Mouse (Mus musculus): ENCODE data around the gene Necap2. TPM values are rescaled to one million over a fixed set of nuclear protein-coding genes. Genes with fewer than 3 reads are reported as not detected.

Necap2 gene
- polyA plus RNA-seq, 1 experiment, result 60.3 TPM

GRCm38 (mm10) chr4:141033606-141034549, 44.3 kb downstream of the Necap2 start:
- 39% methylated on average over 27 of the region's 27 CpGs for WGBS

GRCm38 (mm10) chr4:141031733-141032132, 46.4 kb downstream of the Necap2 start:
- Histone ChIP-seq H3K4me1 (ENCODE audit: control insufficient read depth, insufficient read depth, low read length) (peaks cover 3% of the 10 kb centered on the region; the same call in 1 of the 2 replicates), H3K36me3 (ENCODE audit: control insufficient read depth, insufficient read depth, low read length) (peaks cover 2% of the 10 kb centered on the region; the same call in 1 of the 2 replicates), H3K27me3 (replicated peaks; ENCODE audit: control insufficient read depth, insufficient read depth, low read length) (no peaks in the 10 kb centered on the region), H3K4me3 (ENCODE audit: insufficient read depth, low read depth, low read length) (no peak overlapping the region), H3K27ac (ENCODE audit: insufficient read depth, low read depth, low read length) (no peak overlapping the region)
- DNase-seq, result peak; percentile 67
- TF ChIP-seq POLR2A (IDR thresholded peaks at IDR 0.05; ENCODE audit: low read depth, low read length), result no peak
- TF ChIP-seq CTCF (conservative IDR thresholded peaks at IDR 0.05; ENCODE audit: insufficient read depth, insufficient read length, low read depth, low read length), result peak; percentile 90
- WGBS, result 17% methylated on average over 6 of the region's 6 CpGs

More at GRCm38 (mm10) chr4:141033606-141034549, 44.3 kb downstream of the Necap2 start:
- Histone ChIP-seq H3K36me3 (ENCODE audit: control insufficient read depth, insufficient read depth, low read length) (peaks cover 2% of the 10 kb centered on the region; the same call in 1 of the 2 replicates), H3K27me3 (replicated peaks; ENCODE audit: control insufficient read depth, insufficient read depth, low read length) (no peaks in the 10 kb centered on the region), H3K4me1 (ENCODE audit: control insufficient read depth, insufficient read depth, low read length) (peaks cover 3% of the 10 kb centered on the region; the same call in 1 of the 2 replicates), H3K4me3 (ENCODE audit: insufficient read depth, low read depth, low read length) (no peak overlapping the region), H3K27ac (ENCODE audit: insufficient read depth, low read depth, low read length) (peak overlapping the region; percentile 21; the same call in 1 of the 2 replicates)
- TF ChIP-seq POLR2A (IDR thresholded peaks at IDR 0.05; ENCODE audit: low read depth, low read length), result no peak
- no peak; the same call in 1 of the 2 replicates for TF ChIP-seq CTCF (conservative IDR thresholded peaks at IDR 0.05; ENCODE audit: insufficient read depth, insufficient read length, low read depth, low read length)
- peak; percentile 83 for DNase-seq

GRCm38 (mm10) chr4:141030541-141031206, 47.5 kb downstream of the Necap2 start:
- no peak for DNase-seq
- H3K36me3 ChIP-seq (ENCODE audit: control insufficient read depth, insufficient read depth, low read length), result no peaks in the 10 kb centered on the region; the same call in 1 of the 2 replicates
- WGBS, result 94% methylated on average over 18 of the region's 18 CpGs
- peaks cover 3% of the 10 kb centered on the region; the same call in 1 of the 2 replicates for H3K4me1 ChIP-seq (ENCODE audit: control insufficient read depth, insufficient read depth, low read length)
- H3K4me3 ChIP-seq (ENCODE audit: insufficient read depth, low read depth, low read length), result no peak overlapping the region
- no peak overlapping the region for H3K27ac ChIP-seq (ENCODE audit: insufficient read depth, low read depth, low read length)
- no peak for TF ChIP-seq POLR2A (IDR thresholded peaks at IDR 0.05; ENCODE audit: low read depth, low read length)
- TF ChIP-seq CTCF (conservative IDR thresholded peaks at IDR 0.05; ENCODE audit: insufficient read depth, insufficient read length, low read depth, low read length), result no peak
- no peaks in the 10 kb centered on the region for H3K27me3 ChIP-seq (replicated peaks; ENCODE audit: control insufficient read depth, insufficient read depth, low read length)

- TF ChIP-seq POLR2A (IDR thresholded peaks at IDR 0.05; ENCODE audit: low read depth, low read length), result no peak
- TF ChIP-seq CTCF (conservative IDR thresholded peaks at IDR 0.05; ENCODE audit: insufficient read depth, insufficient read length, low read depth, low read length), result no peak
- no peaks in the 10 kb centered on the region for H3K27me3 ChIP-seq (replicated peaks; ENCODE audit: control insufficient read depth, insufficient read depth, low read length)
- no peak for DNase-seq
- no peaks in the 10 kb centered on the region for H3K36me3 ChIP-seq (ENCODE audit: control insufficient read depth, insufficient read depth, low read length)
- 89% methylated on average over 27 of the region's 27 CpGs for WGBS
- H3K4me1 ChIP-seq (ENCODE audit: control insufficient read depth, insufficient read depth, low read length), result no peaks in the 10 kb centered on the region
- H3K4me3 ChIP-seq (ENCODE audit: insufficient read depth, low read depth, low read length), result no peak overlapping the region
- H3K27ac ChIP-seq (ENCODE audit: insufficient read depth, low read depth, low read length), result no peak overlapping the region
Measured at GRCm38 (mm10) chr4:141024992-141025391, 53.2 kb downstream of the Necap2 start.

GRCm38 (mm10) chr4:141024052-141024451, 54.1 kb downstream of the Necap2 start:
- WGBS, result 67% methylated on average over 9 of the region's 9 CpGs
- DNase-seq, result no peak
- H3K27me3 ChIP-seq (replicated peaks; ENCODE audit: control insufficient read depth, insufficient read depth, low read length), result no peaks in the 10 kb centered on the region
- no peak for TF ChIP-seq CTCF (conservative IDR thresholded peaks at IDR 0.05; ENCODE audit: insufficient read depth, insufficient read length, low read depth, low read length)
- no peak for TF ChIP-seq POLR2A (IDR thresholded peaks at IDR 0.05; ENCODE audit: low read depth, low read length)
- H3K4me1 ChIP-seq (ENCODE audit: control insufficient read depth, insufficient read depth, low read length), result no peaks in the 10 kb centered on the region
- no peak overlapping the region for H3K27ac ChIP-seq (ENCODE audit: insufficient read depth, low read depth, low read length)
- H3K4me3 ChIP-seq (ENCODE audit: insufficient read depth, low read depth, low read length), result no peak overlapping the region
- no peaks in the 10 kb centered on the region for H3K36me3 ChIP-seq (ENCODE audit: control insufficient read depth, insufficient read depth, low read length)

- Histone ChIP-seq H3K27me3 (replicated peaks; ENCODE audit: control insufficient read depth, insufficient read depth, low read length) (no peaks in the 10 kb centered on the region), H3K36me3 (ENCODE audit: control insufficient read depth, insufficient read depth, low read length) (peaks cover 2% of the 10 kb centered on the region; the same call in 1 of the 2 replicates), H3K4me3 (ENCODE audit: insufficient read depth, low read depth, low read length) (no peak overlapping the region), H3K4me1 (ENCODE audit: control insufficient read depth, insufficient read depth, low read length) (no peaks in the 10 kb centered on the region), H3K27ac (ENCODE audit: insufficient read depth, low read depth, low read length) (no peak overlapping the region)
- DNase-seq, result no peak
- 74% methylated on average over 11 of the region's 11 CpGs for WGBS
- TF ChIP-seq CTCF (conservative IDR thresholded peaks at IDR 0.05; ENCODE audit: insufficient read depth, insufficient read length, low read depth, low read length) (no peak), POLR2A (IDR thresholded peaks at IDR 0.05; ENCODE audit: low read depth, low read length) (no peak)
Measured at GRCm38 (mm10) chr4:141021614-141021929, 56.6 kb downstream of the Necap2 start.
